Mouse (Mus musculus): ENCODE results near the gene Pnma1. TPM values are rescaled to one million over a fixed set of nuclear protein-coding genes. Genes with fewer than 3 reads are reported as not detected.

Gene Pnma1
- polyA plus RNA-seq, 2 experiments = 0.39 to 0.55 TPM

DNA sequence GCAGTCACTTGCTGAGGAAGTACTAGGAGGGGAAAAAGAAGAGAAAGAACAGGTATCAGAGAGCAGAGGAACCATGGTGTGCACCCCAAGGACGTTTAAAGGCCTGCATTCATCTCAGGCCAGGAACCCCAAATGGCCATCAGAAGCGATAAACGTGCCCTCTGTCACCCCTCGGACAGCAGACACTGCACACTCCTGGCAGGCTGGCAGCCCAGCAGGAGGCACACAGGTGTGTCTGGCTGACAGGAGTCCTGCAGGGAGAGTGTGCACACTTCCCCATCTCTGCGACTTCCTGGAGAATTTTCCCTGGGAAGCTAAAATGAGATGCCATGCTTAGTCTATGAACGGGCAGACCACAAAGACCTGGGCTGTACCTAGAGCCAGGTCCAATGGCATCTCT, 5.1 kb upstream of the Pnma1 start:
- H3K36me3 ChIP-seq (ENCODE audit: control insufficient read depth, insufficient read depth, low read length) = peaks cover 75% of the 10 kb centered on the region
- WGBS = 76% methylated on average over 6 of the region's 6 CpGs
- H3K27me3 ChIP-seq (ENCODE audit: control insufficient read depth, insufficient read depth, low read length) = no peaks in the 10 kb centered on the region
- no peaks in the 10 kb centered on the region for H3K9me3 ChIP-seq (ENCODE audit: control insufficient read depth, low read length)
- peaks cover 3% of the 10 kb centered on the region for H3K4me1 ChIP-seq (ENCODE audit: control insufficient read depth, insufficient read depth, low read length)
- H3K27ac ChIP-seq (replicated peaks; ENCODE audit: low read depth, low read length) = no peak overlapping the region
- H3K4me2 ChIP-seq (replicated peaks; ENCODE audit: low read depth, low read length, severe bottlenecking) = no peak overlapping the region
- no peak overlapping the region for H3K4me3 ChIP-seq (replicated peaks; ENCODE audit: low read length)
- no peak overlapping the region for H3K9ac ChIP-seq (ENCODE audit: low read depth, low read length, severe bottlenecking)
- ATAC-seq (ENCODE audit: low FRiP score, low read depth) (no peak), DNase-seq (ENCODE audit: low spot score) (no peak)
- TF ChIP-seq POLR2A (IDR thresholded peaks at IDR 0.05; ENCODE audit: borderline replicate concordance, extremely low read depth, insufficient read depth, insufficient read length) = no peak

DNA sequence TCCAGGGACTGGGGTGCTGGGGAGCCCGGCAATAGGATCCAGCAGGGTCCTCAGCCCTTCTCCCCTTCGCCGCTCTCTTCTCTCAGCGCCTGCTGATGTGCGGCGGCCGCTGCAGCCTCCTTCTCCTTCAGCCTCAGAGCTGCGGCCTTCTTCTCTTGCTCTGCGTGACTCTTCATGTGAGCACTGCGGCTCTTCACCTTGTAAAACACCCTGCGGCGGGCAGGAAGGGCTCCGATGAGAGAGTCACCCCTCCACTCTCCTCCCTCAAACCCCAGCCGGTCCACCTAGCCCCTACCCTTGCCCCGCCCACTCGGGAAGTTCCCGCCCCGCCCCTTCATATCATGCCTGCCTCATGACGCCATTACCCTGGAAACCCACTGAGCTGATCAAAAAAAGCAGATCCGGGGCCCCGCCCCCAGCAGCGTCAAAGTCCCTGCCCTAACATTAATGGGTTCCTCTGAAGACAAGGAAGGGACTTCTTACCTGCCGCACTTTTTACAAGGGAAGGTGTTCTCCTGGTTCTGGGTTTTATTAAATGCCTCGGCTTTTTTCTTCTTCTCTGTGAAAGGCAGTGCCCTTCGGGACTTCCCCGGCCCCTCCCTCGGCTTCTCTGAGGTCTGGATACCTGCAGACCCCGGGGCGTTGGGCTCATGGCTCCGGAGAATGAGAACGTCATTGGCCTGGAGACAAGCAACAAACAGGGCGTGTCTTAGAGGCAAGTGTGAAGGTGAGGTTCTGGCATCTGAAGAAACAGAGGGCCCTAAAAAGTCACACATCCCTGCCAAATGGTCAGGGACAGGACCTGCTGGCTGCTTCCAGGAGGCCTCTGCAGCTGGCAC, 4.3 kb upstream of the Pnma1 start:
- ATAC-seq (ENCODE audit: low FRiP score, low read depth) = 0 out of 2 replicates have a peak, but pooled peaks have one; percentile 7
- no peak overlapping the region for H3K9ac ChIP-seq (ENCODE audit: low read depth, low read length, severe bottlenecking)
- H3K4me3 ChIP-seq (replicated peaks; ENCODE audit: low read length) = no peak overlapping the region
- peaks cover 67% of the 10 kb centered on the region for H3K36me3 ChIP-seq (ENCODE audit: control insufficient read depth, insufficient read depth, low read length)
- H3K27me3 ChIP-seq (ENCODE audit: control insufficient read depth, insufficient read depth, low read length) = no peaks in the 10 kb centered on the region
- no peak for TF ChIP-seq POLR2A (IDR thresholded peaks at IDR 0.05; ENCODE audit: borderline replicate concordance, extremely low read depth, insufficient read depth, insufficient read length)
- H3K4me2 ChIP-seq (replicated peaks; ENCODE audit: low read depth, low read length, severe bottlenecking) = no peak overlapping the region
- H3K9me3 ChIP-seq (ENCODE audit: control insufficient read depth, low read length) = no peaks in the 10 kb centered on the region
- peaks cover 6% of the 10 kb centered on the region for H3K4me1 ChIP-seq (ENCODE audit: control insufficient read depth, insufficient read depth, low read length)
- no peak for DNase-seq (ENCODE audit: low spot score)
- H3K27ac ChIP-seq (replicated peaks; ENCODE audit: low read depth, low read length) = no peak overlapping the region
- 53% methylated on average over 32 of the region's 32 CpGs for WGBS

DNA sequence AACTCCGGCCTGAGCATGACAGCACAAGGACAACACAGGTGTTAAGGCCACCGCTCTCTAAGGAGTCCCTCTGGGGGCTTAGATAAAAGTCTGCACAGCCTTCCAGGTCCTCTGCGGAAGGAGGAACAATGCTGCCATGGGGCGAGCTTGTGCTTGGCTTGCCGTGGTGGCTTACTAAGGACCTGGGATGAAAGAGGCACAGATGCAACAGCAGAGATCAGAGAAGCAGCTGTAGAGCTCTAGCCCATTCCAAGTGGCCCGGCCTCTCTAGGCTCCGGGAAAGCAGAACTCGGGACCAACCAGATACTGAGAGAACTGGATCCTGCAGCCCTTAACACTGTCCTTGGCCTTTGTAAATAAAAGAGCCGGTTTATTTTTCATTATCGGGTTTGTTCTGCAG, 3.6 kb upstream of the Pnma1 start:
- Histone ChIP-seq H3K9ac (ENCODE audit: low read depth, low read length, severe bottlenecking) (no peak overlapping the region), H3K4me2 (replicated peaks; ENCODE audit: low read depth, low read length, severe bottlenecking) (no peak overlapping the region), H3K9me3 (ENCODE audit: control insufficient read depth, low read length) (no peaks in the 10 kb centered on the region), H3K27me3 (ENCODE audit: control insufficient read depth, insufficient read depth, low read length) (no peaks in the 10 kb centered on the region), H3K4me3 (replicated peaks; ENCODE audit: low read length) (no peak overlapping the region), H3K27ac (replicated peaks; ENCODE audit: low read depth, low read length) (no peak overlapping the region), H3K4me1 (ENCODE audit: control insufficient read depth, insufficient read depth, low read length) (peaks cover 6% of the 10 kb centered on the region), H3K36me3 (ENCODE audit: control insufficient read depth, insufficient read depth, low read length) (peaks cover 61% of the 10 kb centered on the region)
- 89% methylated on average over 10 of the region's 10 CpGs for WGBS
- no peak for ATAC-seq (ENCODE audit: low FRiP score, low read depth)
- no peak for TF ChIP-seq POLR2A (IDR thresholded peaks at IDR 0.05; ENCODE audit: borderline replicate concordance, extremely low read depth, insufficient read depth, insufficient read length)
- DNase-seq (ENCODE audit: low spot score) = no peak

GRCm38 (mm10) chr12:84150976-84151375, 2.7 kb upstream of the Pnma1 start:
- no peaks in the 10 kb centered on the region for H3K9me3 ChIP-seq (ENCODE audit: control insufficient read depth, low read length)
- 59% methylated on average over 6 of the region's 6 CpGs for WGBS
- no peak for TF ChIP-seq POLR2A (IDR thresholded peaks at IDR 0.05; ENCODE audit: borderline replicate concordance, extremely low read depth, insufficient read depth, insufficient read length)
- ATAC-seq (ENCODE audit: low FRiP score, low read depth) = no peak
- H3K4me2 ChIP-seq (replicated peaks; ENCODE audit: low read depth, low read length, severe bottlenecking) = no peak overlapping the region
- no peak overlapping the region for H3K4me3 ChIP-seq (replicated peaks; ENCODE audit: low read length)
- H3K27me3 ChIP-seq (ENCODE audit: control insufficient read depth, insufficient read depth, low read length) = no peaks in the 10 kb centered on the region
- no peak overlapping the region for H3K9ac ChIP-seq (ENCODE audit: low read depth, low read length, severe bottlenecking)
- H3K4me1 ChIP-seq (ENCODE audit: control insufficient read depth, insufficient read depth, low read length) = peaks cover 6% of the 10 kb centered on the region
- DNase-seq (ENCODE audit: low spot score) = no peak
- H3K27ac ChIP-seq (replicated peaks; ENCODE audit: low read depth, low read length) = no peak overlapping the region
- H3K36me3 ChIP-seq (ENCODE audit: control insufficient read depth, insufficient read depth, low read length) = peaks cover 51% of the 10 kb centered on the region

GRCm38 (mm10) chr12:84149971-84150370, 1.7 kb upstream of the Pnma1 start:
- H3K36me3 ChIP-seq (ENCODE audit: control insufficient read depth, insufficient read depth, low read length) = peaks cover 46% of the 10 kb centered on the region

More at GRCm38 (mm10) chr12:84149971-84150370, 1.7 kb upstream of the Pnma1 start:
- Histone ChIP-seq H3K4me1 (ENCODE audit: control insufficient read depth, insufficient read depth, low read length) (peaks cover 6% of the 10 kb centered on the region), H3K4me3 (replicated peaks; ENCODE audit: low read length) (no peak overlapping the region), H3K27ac (replicated peaks; ENCODE audit: low read depth, low read length) (no peak overlapping the region), H3K9me3 (ENCODE audit: control insufficient read depth, low read length) (no peaks in the 10 kb centered on the region), H3K9ac (ENCODE audit: low read depth, low read length, severe bottlenecking) (no peak overlapping the region), H3K4me2 (replicated peaks; ENCODE audit: low read depth, low read length, severe bottlenecking) (no peak overlapping the region), H3K27me3 (ENCODE audit: control insufficient read depth, insufficient read depth, low read length) (no peaks in the 10 kb centered on the region)
- 87% methylated on average over 15 of the region's 15 CpGs for WGBS
- ATAC-seq (ENCODE audit: low FRiP score, low read depth) (no peak), DNase-seq (ENCODE audit: low spot score) (no peak)
- no peak for TF ChIP-seq POLR2A (IDR thresholded peaks at IDR 0.05; ENCODE audit: borderline replicate concordance, extremely low read depth, insufficient read depth, insufficient read length)

Data from limb, embryonic 14.5 days (tissue).